Mouse (Mus musculus) hindbrain, embryonic 12.5 days (tissue): ENCODE data around the gene Ctdnep1. TPM values are rescaled to one million over a fixed set of nuclear protein-coding genes. Genes with fewer than 3 reads are reported as not detected.

Experiments
- ATAC-seq: fragments of 200-750 bp; cut with Nextera tagmentation; 2 replicates; pipeline ENCODE4 v1.8.0; 2017; ENCODE audit warnings: moderate TSS enrichment; ENCODE audit not compliant: low FRiP score
- H3K27ac ChIP-seq: fragments of 300-500 bp; sonication (generic); 2 replicates; pipeline ENCODE4 v1.5.1; 2016; ENCODE audit warnings: mild to moderate bottlenecking
- H3K27me3 ChIP-seq: fragments of 300-500 bp; sonication (generic); 2 replicates; pipeline ENCODE4 v1.6.1; 2016; ENCODE audit warnings: mild to moderate bottlenecking
- H3K36me3 ChIP-seq: fragments of 300-500 bp; sonication (generic); 2 replicates; pipeline ENCODE4 v1.6.1; 2016; ENCODE audit warnings: mild to moderate bottlenecking
- H3K4me1 ChIP-seq: fragments of 300-500 bp; sonication (generic); 2 replicates; pipeline ENCODE4 v1.6.1; 2016
- H3K4me2 ChIP-seq: fragments of 300-500 bp; sonication (generic); replicated peaks from 2 replicates; pipeline ENCODE4 v1.6.1; 2016; ENCODE audit warnings: mild to moderate bottlenecking
- H3K4me3 ChIP-seq: fragments of 300-500 bp; sonication (generic); 2 replicates; pipeline ENCODE4 v1.5.1; 2016; ENCODE audit warnings: mild to moderate bottlenecking
- H3K9ac ChIP-seq: fragments of 300-500 bp; sonication (generic); 2 replicates; pipeline ENCODE4 v1.6.1; 2016; ENCODE audit warnings: mild to moderate bottlenecking, moderate library complexity
- H3K9me3 ChIP-seq: fragments of 300-500 bp; sonication (generic); replicated peaks from 2 replicates; pipeline ENCODE4 v1.6.1; 2016; ENCODE audit warnings: mild to moderate bottlenecking
- WGBS: fragments of 180-500 bp; shearing (Covaris S2); methylation state at CpG from one replicate; pipeline ENCODE4 v1.1.7; 2016; 5-methylcytosine and 5-hydroxymethylcytosine counted together
- polyA plus RNA-seq: library from polyadenylated mRNA; unstranded; fragments of >200 nt; fragmentation: Nextera tagmentation; extraction: Ambion mirVana; gene quantifications from 2 replicates; pipeline ENCODE4 v1.2.1, GENCODE M21; 2016

The Ctdnep1 gene
- polyA plus RNA-seq, 1 experiment from 2014 or later, result 26.1 TPM

GRCm38 (mm10) chr11:69974907-69975306 is 6.0 kb upstream of the Ctdnep1 start:
- WGBS, result 93% methylated on average over 2 of the region's 2 CpGs

GRCm38 (mm10) chr11:69976271-69976670 is 4.7 kb upstream of the Ctdnep1 start:
- no peak overlapping the region for H3K4me2 ChIP-seq
- H3K36me3 ChIP-seq, result peaks cover 54% of the 10 kb centered on the region
- no peaks in the 10 kb centered on the region for H3K9me3 ChIP-seq
- peaks cover 5% of the 10 kb centered on the region for H3K4me1 ChIP-seq
- H3K9ac ChIP-seq, result no peak overlapping the region
- no peak overlapping the region for H3K27ac ChIP-seq
- WGBS, result 88% methylated on average over 4 of the region's 4 CpGs
- H3K4me3 ChIP-seq, result no peak overlapping the region
- no peak for ATAC-seq
- H3K27me3 ChIP-seq, result no peaks in the 10 kb centered on the region

More at GRCm38 (mm10) chr11:69974907-69975306, 6.0 kb upstream of the Ctdnep1 start:
- Histone ChIP-seq H3K4me1 (peaks cover 5% of the 10 kb centered on the region), H3K27ac (no peak overlapping the region), H3K4me2 (no peak overlapping the region), H3K36me3 (peaks cover 60% of the 10 kb centered on the region), H3K9me3 (no peaks in the 10 kb centered on the region), H3K27me3 (no peaks in the 10 kb centered on the region), H3K9ac (no peak overlapping the region), H3K4me3 (no peak overlapping the region)
- no peak for ATAC-seq

GRCm38 (mm10) chr11:69979827-69980195 is 1.1 kb upstream of the Ctdnep1 start:
- Histone ChIP-seq H3K4me2 (peak overlapping the region; percentile 73), H3K36me3 (peaks cover 39% of the 10 kb centered on the region), H3K9me3 (no peaks in the 10 kb centered on the region), H3K4me3 (peak overlapping the region; percentile 100), H3K9ac (peak overlapping the region; percentile 80), H3K27ac (peak overlapping the region; percentile 98), H3K4me1 (peaks cover 26% of the 10 kb centered on the region), H3K27me3 (no peaks in the 10 kb centered on the region)
- no peak for ATAC-seq
- WGBS, result 4% methylated on average over 16 of the region's 16 CpGs

- Histone ChIP-seq H3K4me3 (peak overlapping the region; percentile 100), H3K27ac (peak overlapping the region; percentile 98), H3K36me3 (peaks cover 39% of the 10 kb centered on the region), H3K4me2 (peak overlapping the region; percentile 73), H3K9ac (peak overlapping the region; percentile 99), H3K27me3 (no peaks in the 10 kb centered on the region), H3K9me3 (no peaks in the 10 kb centered on the region), H3K4me1 (peaks cover 26% of the 10 kb centered on the region)
- ATAC-seq, result peak; percentile 94
- 2% methylated on average over 53 of the region's 60 CpGs for WGBS
Observed at GRCm38 (mm10) chr11:69980196-69981140, 488 bp upstream of the Ctdnep1 start.

- WGBS, result 73% methylated on average over 8 of the region's 8 CpGs
- Histone ChIP-seq H3K27me3 (no peaks in the 10 kb centered on the region), H3K27ac (peak within 1 kb of the TSS; percentile 98), H3K9ac (peak within 1 kb of the TSS; percentile 99), H3K4me3 (peak within 1 kb of the TSS; percentile 100), H3K4me2 (peak within 1 kb of the TSS; percentile 73), H3K36me3 (peaks cover 37% of the 10 kb centered on the region), H3K4me1 (peaks cover 26% of the 10 kb centered on the region), H3K9me3 (no peaks in the 10 kb centered on the region)
- ATAC-seq, result no peak
Observed at GRCm38 (mm10) chr11:69982225-69982624, 1.3 kb downstream of the Ctdnep1 start, which contains the start of gene Elp5. Gene Elp5 (minus strand): TSS chr11:69982517.

GRCm38 (mm10) chr11:69982877-69983276 is 1.9 kb downstream of the Ctdnep1 start:
- peaks cover 26% of the 10 kb centered on the region for H3K4me1 ChIP-seq
- no peaks in the 10 kb centered on the region for H3K27me3 ChIP-seq
- peak overlapping the region; percentile 13; the same call in 1 of the 2 replicates for H3K4me3 ChIP-seq
- H3K4me2 ChIP-seq, result peak overlapping the region; percentile 73
- 39% methylated on average over 5 of the region's 5 CpGs for WGBS
- peak overlapping the region; percentile 99 for H3K9ac ChIP-seq
- H3K36me3 ChIP-seq, result peaks cover 37% of the 10 kb centered on the region
- no peak overlapping the region for H3K27ac ChIP-seq
- ATAC-seq, result no peak
- H3K9me3 ChIP-seq, result no peaks in the 10 kb centered on the region

GRCm38 (mm10) chr11:69983377-69983776 is 2.4 kb downstream of the Ctdnep1 start:
- H3K27ac ChIP-seq, result no peak overlapping the region
- H3K27me3 ChIP-seq, result no peaks in the 10 kb centered on the region
- ATAC-seq, result no peak
- no peak overlapping the region for H3K9ac ChIP-seq
- WGBS, result 91% methylated on average over 4 of the region's 4 CpGs
- no peak overlapping the region for H3K4me3 ChIP-seq
- H3K36me3 ChIP-seq, result peaks cover 42% of the 10 kb centered on the region
- peaks cover 26% of the 10 kb centered on the region for H3K4me1 ChIP-seq
- H3K9me3 ChIP-seq, result no peaks in the 10 kb centered on the region
- peak overlapping the region; percentile 73 for H3K4me2 ChIP-seq

GRCm38 (mm10) chr11:69984431-69984830 is 3.5 kb downstream of the Ctdnep1 start:
- Histone ChIP-seq H3K9ac (no peak overlapping the region), H3K4me2 (0 out of 2 replicates have a peak overlapping the region, but pooled peaks have one; percentile 4), H3K4me1 (peaks cover 24% of the 10 kb centered on the region), H3K36me3 (peaks cover 50% of the 10 kb centered on the region), H3K9me3 (no peaks in the 10 kb centered on the region), H3K27me3 (no peaks in the 10 kb centered on the region), H3K27ac (no peak overlapping the region), H3K4me3 (no peak overlapping the region)
- ATAC-seq, result no peak
- 93% methylated on average over 8 of the region's 8 CpGs for WGBS

- WGBS, result 91% methylated on average over 8 of the region's 8 CpGs
- ATAC-seq, result no peak
- no peaks in the 10 kb centered on the region for H3K9me3 ChIP-seq
- no peak overlapping the region for H3K27ac ChIP-seq
- no peak overlapping the region for H3K4me3 ChIP-seq
- H3K27me3 ChIP-seq, result no peaks in the 10 kb centered on the region
- H3K36me3 ChIP-seq, result peaks cover 64% of the 10 kb centered on the region
- H3K4me1 ChIP-seq, result peaks cover 19% of the 10 kb centered on the region
- 0 out of 2 replicates have a peak overlapping the region, but pooled peaks have one; percentile 24 for H3K9ac ChIP-seq
- no peak overlapping the region for H3K4me2 ChIP-seq
Observed at GRCm38 (mm10) chr11:69989949-69990348, 9.0 kb downstream of the Ctdnep1 start.

- Histone ChIP-seq H3K4me2 (peak within 1 kb of the TSS; percentile 73), H3K36me3 (peaks cover 55% of the 10 kb centered on the region), H3K4me3 (peak within 1 kb of the TSS; percentile 77), H3K9me3 (no peaks in the 10 kb centered on the region), H3K9ac (peak within 1 kb of the TSS; percentile 89), H3K4me1 (peaks cover 19% of the 10 kb centered on the region), H3K27ac (peak within 1 kb of the TSS; percentile 92), H3K27me3 (no peaks in the 10 kb centered on the region)
- WGBS, result under 1% methylated on average over 40 of the region's 40 CpGs
- ATAC-seq, result peak; percentile 70
Observed at GRCm38 (mm10) chr11:69990850-69991691, 10.1 kb downstream of the Ctdnep1 start, which contains the start of gene Gabarap. Gene Gabarap (plus strand): TSS chr11:69991143.

GRCm38 (mm10) chr11:69991711-69992110 is 10.8 kb downstream of the Ctdnep1 start:
- Histone ChIP-seq H3K9ac (peak overlapping the region; percentile 89), H3K4me2 (peak overlapping the region; percentile 73), H3K4me1 (peaks cover 19% of the 10 kb centered on the region), H3K36me3 (peaks cover 49% of the 10 kb centered on the region), H3K27me3 (no peaks in the 10 kb centered on the region), H3K4me3 (peak overlapping the region; percentile 77), H3K27ac (peak overlapping the region; percentile 92), H3K9me3 (no peaks in the 10 kb centered on the region)
- WGBS, result under 1% methylated on average over 15 of the region's 15 CpGs
- ATAC-seq, result 0 out of 2 replicates have a peak, but pooled peaks have one; percentile 11

- Histone ChIP-seq H3K4me2 (peak overlapping the region; percentile 73), H3K36me3 (peaks cover 43% of the 10 kb centered on the region), H3K9me3 (no peaks in the 10 kb centered on the region), H3K27me3 (no peaks in the 10 kb centered on the region), H3K9ac (peak overlapping the region; percentile 89), H3K27ac (no peak overlapping the region), H3K4me1 (peaks cover 21% of the 10 kb centered on the region), H3K4me3 (peak overlapping the region; percentile 77)
- ATAC-seq, result no peak
- 90% methylated on average over 10 of the region's 10 CpGs for WGBS
Observed at GRCm38 (mm10) chr11:69992396-69992795, 11.4 kb downstream of the Ctdnep1 start.
